Mouse (Mus musculus): ENCODE measurements around the gene Tada2b. TPM values are rescaled to one million over a fixed set of nuclear protein-coding genes. Genes with fewer than 3 reads are reported as not detected.

Gene Tada2b
- polyA plus RNA-seq, 1 experiment from 2014 or later = 2.7 TPM

DNA sequence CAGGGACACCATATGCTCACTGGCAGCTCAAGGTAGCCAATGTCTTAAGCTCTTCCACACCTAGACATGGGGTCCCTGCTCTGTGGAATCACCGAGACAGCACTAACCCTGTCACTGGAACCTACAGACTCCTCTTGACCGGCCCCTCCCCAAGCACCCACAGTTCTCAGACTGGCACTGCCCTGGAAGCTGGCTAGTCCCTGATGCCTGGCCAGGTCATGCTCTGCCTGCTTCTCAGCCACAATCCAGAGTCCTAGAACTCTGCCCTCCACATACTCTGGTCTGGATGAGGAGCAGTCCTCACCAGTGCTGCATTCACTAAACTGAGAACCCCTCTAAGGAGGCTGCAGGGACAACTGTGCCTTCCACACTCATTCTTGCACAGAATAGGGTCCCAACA is 26.9 kb upstream of the Tada2b start:
- no peaks in the 10 kb centered on the region for H3K27me3 ChIP-seq
- no peaks in the 10 kb centered on the region for H3K9me3 ChIP-seq
- H3K4me2 ChIP-seq (replicated peaks) = no peak overlapping the region
- H3K4me3 ChIP-seq = no peak overlapping the region
- H3K36me3 ChIP-seq = peaks cover 70% of the 10 kb centered on the region
- no peak overlapping the region for H3K9ac ChIP-seq (replicated peaks)
- no peaks in the 10 kb centered on the region for H3K4me1 ChIP-seq
- WGBS = 100% methylated on average over 2 of the region's 2 CpGs
- ATAC-seq (ENCODE audit: low FRiP score, low read depth) = no peak
- no peak overlapping the region for H3K27ac ChIP-seq (replicated peaks)

DNA sequence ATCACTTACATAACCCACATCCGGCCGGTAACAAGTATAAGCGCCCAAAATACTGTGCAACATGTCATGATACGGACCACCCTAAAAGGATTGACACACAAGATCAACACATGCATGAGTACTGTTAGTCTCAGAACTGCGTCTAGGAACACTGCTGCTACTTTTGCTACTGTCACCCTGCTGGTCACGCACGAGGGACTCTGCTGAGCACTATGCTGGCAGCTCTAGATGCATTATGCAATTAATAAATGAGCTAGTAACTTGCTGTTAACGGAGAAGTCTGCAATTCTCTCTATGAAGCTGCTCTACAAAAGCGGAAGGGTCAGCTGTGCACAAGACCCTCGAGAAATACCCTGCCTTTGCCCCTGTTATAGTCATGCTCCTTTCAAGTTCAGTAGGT is 24.3 kb upstream of the Tada2b start:
- no peaks in the 10 kb centered on the region for H3K27me3 ChIP-seq
- no peak overlapping the region for H3K9ac ChIP-seq (replicated peaks)
- no peak overlapping the region for H3K27ac ChIP-seq (replicated peaks)
- H3K4me2 ChIP-seq (replicated peaks) = no peak overlapping the region
- H3K36me3 ChIP-seq = peaks cover 87% of the 10 kb centered on the region
- WGBS = 94% methylated on average over 10 of the region's 10 CpGs
- no peak for ATAC-seq (ENCODE audit: low FRiP score, low read depth)
- H3K4me1 ChIP-seq = no peaks in the 10 kb centered on the region
- H3K9me3 ChIP-seq = no peaks in the 10 kb centered on the region
- H3K4me3 ChIP-seq = no peak overlapping the region

DNA sequence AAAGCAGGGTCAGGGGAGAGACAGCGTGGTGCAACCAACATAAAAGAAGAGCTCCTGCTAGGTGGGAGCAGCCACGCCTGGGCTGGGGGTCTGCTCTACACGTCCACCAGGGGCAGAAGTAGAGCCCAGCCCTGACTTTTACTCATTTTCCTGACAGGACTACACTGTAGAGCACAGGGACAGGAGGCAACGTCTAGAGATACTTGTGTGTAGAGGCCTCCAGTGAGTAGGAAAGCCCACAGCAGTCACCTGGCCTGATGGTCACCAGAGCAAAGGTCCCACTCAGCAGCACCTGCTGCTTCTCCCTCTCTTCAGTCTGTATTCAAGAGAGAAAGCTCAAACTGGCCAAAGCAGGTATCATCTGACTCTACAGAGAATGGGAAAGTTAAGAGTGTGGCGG is 21.6 kb upstream of the Tada2b start:
- Histone ChIP-seq H3K9me3 (no peaks in the 10 kb centered on the region), H3K4me1 (no peaks in the 10 kb centered on the region), H3K9ac (replicated peaks) (no peak overlapping the region), H3K36me3 (peaks cover 81% of the 10 kb centered on the region), H3K4me2 (replicated peaks) (no peak overlapping the region), H3K4me3 (no peak overlapping the region), H3K27ac (replicated peaks) (no peak overlapping the region), H3K27me3 (no peaks in the 10 kb centered on the region)
- WGBS = 75% methylated on average over 5 of the region's 5 CpGs
- no peak for ATAC-seq (ENCODE audit: low FRiP score, low read depth)

DNA sequence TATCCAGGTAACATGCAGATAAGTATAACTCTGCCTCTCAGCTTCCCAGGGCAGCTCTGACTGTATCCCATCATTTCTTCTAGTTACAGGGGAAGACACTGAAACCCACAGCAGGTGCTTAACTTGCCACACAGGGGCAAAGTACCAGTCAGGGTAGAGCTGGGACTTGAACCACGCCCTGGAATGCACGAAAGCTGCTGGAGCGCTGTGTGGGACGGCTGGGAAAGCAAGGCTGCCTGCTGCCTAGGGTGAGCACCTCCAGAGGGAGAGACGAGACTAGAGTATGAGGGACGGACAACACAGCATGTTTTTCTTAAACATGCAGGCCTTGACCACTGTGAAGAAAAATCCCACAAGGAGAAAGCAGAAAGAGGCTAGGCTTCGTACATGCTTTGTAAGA is 21.1 kb upstream of the Tada2b start:
- ATAC-seq (ENCODE audit: low FRiP score, low read depth) = no peak
- no peaks in the 10 kb centered on the region for H3K9me3 ChIP-seq
- no peak overlapping the region for H3K4me3 ChIP-seq
- H3K27ac ChIP-seq (replicated peaks) = no peak overlapping the region
- peaks cover 82% of the 10 kb centered on the region for H3K36me3 ChIP-seq
- no peaks in the 10 kb centered on the region for H3K4me1 ChIP-seq
- 87% methylated on average over 7 of the region's 7 CpGs for WGBS
- H3K27me3 ChIP-seq = no peaks in the 10 kb centered on the region
- H3K9ac ChIP-seq (replicated peaks) = no peak overlapping the region
- no peak overlapping the region for H3K4me2 ChIP-seq (replicated peaks)

DNA sequence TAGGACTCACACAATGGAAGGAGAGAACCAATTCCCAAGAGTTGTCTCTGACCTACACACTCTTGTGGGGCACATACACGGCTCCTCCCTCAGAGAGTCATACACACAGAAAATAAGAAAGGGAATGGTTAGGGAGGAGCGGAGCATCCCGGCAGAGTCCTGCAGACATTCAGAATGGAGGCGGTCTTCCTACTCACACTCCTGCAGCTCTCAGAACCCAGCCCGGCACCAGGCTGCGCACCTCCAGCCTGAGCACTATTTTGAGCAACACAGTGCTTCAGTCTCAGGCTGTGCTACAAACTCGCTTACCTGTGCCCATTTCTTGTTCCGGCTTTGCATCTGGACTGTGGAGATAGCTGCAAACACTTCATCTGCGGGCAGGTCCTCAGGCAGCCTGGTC is 10.6 kb upstream of the Tada2b start:
- H3K9me3 ChIP-seq = no peaks in the 10 kb centered on the region
- H3K27ac ChIP-seq (replicated peaks) = no peak overlapping the region
- peaks cover 70% of the 10 kb centered on the region for H3K36me3 ChIP-seq
- no peak overlapping the region for H3K4me3 ChIP-seq
- H3K4me2 ChIP-seq (replicated peaks) = no peak overlapping the region
- no peak overlapping the region for H3K9ac ChIP-seq (replicated peaks)
- no peaks in the 10 kb centered on the region for H3K27me3 ChIP-seq
- no peak for ATAC-seq (ENCODE audit: low FRiP score, low read depth)
- H3K4me1 ChIP-seq = no peaks in the 10 kb centered on the region
- WGBS = 95% methylated on average over 9 of the region's 9 CpGs

DNA sequence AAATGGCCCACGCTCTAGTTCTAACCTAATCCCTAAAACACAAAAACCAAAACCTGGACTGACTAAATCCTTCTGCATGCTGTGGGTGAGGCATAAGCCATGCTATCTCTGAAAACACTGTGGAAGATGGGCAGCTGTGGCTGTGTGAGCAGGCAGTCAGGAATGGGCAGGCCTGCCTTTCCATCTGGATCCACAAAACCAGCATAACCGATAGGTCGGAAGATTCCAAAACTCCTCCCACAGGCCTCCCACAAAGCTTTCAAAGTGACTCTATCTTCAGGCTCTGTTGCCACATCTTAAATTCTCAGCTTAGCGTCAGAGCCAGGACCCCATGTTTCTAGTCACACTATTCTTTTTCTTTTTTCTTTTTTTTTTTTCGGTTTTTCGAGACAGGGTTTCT is 9.8 kb upstream of the Tada2b start:
- whole genome bisulfite sequencing = 88% methylated on average over 6 of the region's 6 CpGs
- Histone ChIP-seq H3K27me3 (no peaks in the 10 kb centered on the region), H3K36me3 (peaks cover 66% of the 10 kb centered on the region), H3K9me3 (no peaks in the 10 kb centered on the region), H3K4me3 (no peak overlapping the region), H3K27ac (replicated peaks) (no peak overlapping the region), H3K9ac (replicated peaks) (no peak overlapping the region), H3K4me2 (replicated peaks) (no peak overlapping the region), H3K4me1 (no peaks in the 10 kb centered on the region)
- ATAC-seq (ENCODE audit: low FRiP score, low read depth) = no peak

DNA sequence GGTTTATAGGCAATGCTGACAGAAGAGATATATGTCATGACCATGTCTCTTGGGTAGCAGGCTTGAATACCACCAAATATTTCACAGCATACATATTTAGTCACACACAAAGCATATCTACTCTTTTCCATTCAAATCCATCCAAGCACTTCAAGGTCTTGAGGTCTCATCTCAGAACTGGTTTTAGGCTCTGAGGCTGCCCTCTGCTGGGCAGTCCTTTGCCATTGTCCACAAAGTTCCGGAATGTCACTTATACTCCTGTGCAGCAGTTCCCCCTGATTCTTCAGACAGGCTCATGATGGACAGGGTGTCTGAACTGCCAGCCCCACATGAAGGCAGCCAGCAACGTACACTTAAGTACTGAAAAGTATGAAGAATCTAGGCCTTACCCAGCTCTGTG is 5.1 kb upstream of the Tada2b start:
- Histone ChIP-seq H3K36me3 (peaks cover 33% of the 10 kb centered on the region), H3K27me3 (peaks cover 9% of the 10 kb centered on the region), H3K9me3 (peaks cover 4% of the 10 kb centered on the region; the same call in 1 of the 2 replicates), H3K4me3 (no peak overlapping the region), H3K4me1 (peaks cover 9% of the 10 kb centered on the region), H3K4me2 (replicated peaks) (no peak overlapping the region), H3K27ac (replicated peaks) (no peak overlapping the region), H3K9ac (replicated peaks) (no peak overlapping the region)
- 53% methylated on average over 2 of the region's 2 CpGs for WGBS
- no peak for ATAC-seq (ENCODE audit: low FRiP score, low read depth)

DNA sequence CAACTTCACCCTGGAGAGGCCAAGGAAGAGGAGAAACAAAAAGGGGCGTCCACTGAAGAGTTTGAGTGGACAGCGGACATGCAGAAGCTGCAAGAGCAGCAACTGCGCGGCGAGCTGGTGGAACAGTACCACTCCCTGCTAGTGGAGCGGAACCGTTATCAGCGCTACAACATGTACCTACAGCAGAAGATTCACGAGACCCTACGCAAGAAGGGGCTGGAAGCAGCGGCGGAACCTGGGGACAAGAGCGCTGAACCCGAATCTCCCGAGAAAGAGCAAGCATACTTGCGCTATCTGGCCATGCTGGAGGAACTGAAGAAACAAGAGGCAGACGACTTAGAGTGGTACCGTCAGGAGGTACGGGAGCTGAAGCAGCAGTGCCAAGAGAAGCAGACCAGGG is 1.2 kb upstream of the Tada2b start:
- peaks cover 9% of the 10 kb centered on the region for H3K27me3 ChIP-seq
- 0 out of 2 replicates have a peak, but pooled peaks cover 7% of the 10 kb centered on the region for H3K36me3 ChIP-seq
- ATAC-seq (ENCODE audit: low FRiP score, low read depth) = no peak
- peaks cover 40% of the 10 kb centered on the region for H3K4me1 ChIP-seq
- peaks cover 4% of the 10 kb centered on the region; the same call in 1 of the 2 replicates for H3K9me3 ChIP-seq
- H3K27ac ChIP-seq (replicated peaks) = no peak overlapping the region
- H3K4me2 ChIP-seq (replicated peaks) = peak overlapping the region; percentile 84
- peak overlapping the region; percentile 91 for H3K4me3 ChIP-seq
- H3K9ac ChIP-seq (replicated peaks) = peak overlapping the region; percentile 64
- 49% methylated on average over 19 of the region's 19 CpGs for WGBS

DNA sequence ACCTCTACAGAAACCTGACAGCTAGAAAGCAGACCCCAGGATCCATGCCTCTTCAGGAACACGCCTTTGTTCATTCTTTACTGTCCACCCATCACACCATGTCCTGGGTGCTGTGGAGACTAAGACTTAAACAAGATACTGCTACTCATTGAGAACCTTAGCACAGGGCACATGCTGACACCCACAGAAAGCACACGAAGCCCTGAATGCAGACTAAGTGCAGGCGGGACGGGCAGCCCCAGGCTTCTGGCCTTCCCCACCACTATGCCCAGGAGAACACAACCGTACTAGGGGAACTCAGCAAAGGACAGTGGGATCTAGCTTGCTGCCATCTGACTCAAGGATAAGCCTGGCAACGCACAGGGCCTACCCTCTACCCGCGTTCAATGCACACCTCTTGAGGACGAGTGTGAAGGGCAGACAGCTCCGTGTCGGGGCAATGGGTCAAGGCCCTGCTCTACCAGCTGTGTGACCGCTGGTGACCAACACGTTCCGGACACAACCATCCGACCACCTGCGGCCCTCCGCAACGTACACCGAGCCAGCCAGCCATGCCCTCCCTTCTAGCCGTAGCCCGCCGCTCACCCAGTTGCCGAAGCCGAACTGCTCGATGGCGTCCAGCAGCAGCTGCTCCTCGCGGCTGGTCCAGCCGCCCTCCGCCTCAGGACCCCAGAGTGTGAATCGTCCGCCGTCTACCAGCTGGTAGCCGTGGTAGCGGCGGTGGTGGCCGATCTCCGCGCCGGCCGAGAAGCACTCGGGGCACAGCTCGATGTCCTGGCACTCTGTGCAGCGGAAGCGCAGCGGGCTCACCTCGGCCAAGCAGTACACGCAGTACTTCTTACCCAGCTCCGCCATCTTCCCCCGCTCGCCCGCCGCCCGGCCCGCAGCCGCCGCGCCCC is 633 bp downstream of the Tada2b start:
- Histone ChIP-seq H3K9me3 (peaks cover 4% of the 10 kb centered on the region; the same call in 1 of the 2 replicates), H3K27me3 (peaks cover 9% of the 10 kb centered on the region), H3K36me3 (0 out of 2 replicates have a peak, but pooled peaks cover 7% of the 10 kb centered on the region), H3K9ac (replicated peaks) (peak overlapping the region; percentile 95), H3K4me1 (peaks cover 46% of the 10 kb centered on the region), H3K4me2 (replicated peaks) (peak overlapping the region; percentile 93), H3K4me3 (peak overlapping the region; percentile 91), H3K27ac (replicated peaks) (peak overlapping the region; percentile 85)
- ATAC-seq (ENCODE audit: low FRiP score, low read depth) = peak; percentile 39
- WGBS = 2% methylated on average over 55 of the region's 58 CpGs

DNA sequence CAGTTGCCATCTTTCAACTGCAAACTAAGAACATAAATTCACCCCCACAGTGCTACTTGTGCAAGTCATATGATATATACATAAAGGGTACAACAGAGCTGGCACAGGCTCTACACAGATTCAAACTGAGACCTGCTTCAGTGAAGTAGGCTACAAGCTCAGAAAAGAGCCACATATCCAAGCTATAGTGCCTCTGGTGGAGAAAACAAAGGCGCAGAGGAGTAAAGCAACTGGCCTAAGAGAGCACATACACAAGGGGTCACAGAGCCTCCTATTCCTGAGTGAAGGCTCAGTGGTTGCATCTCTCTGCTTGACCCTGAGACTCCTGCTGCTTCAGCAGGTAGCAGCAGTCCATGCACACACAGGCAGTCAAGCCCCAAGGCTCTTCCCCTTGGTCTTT is 3.0 kb downstream of the Tada2b start:
- H3K36me3 ChIP-seq = peaks cover 12% of the 10 kb centered on the region
- 87% methylated on average over 1 of the region's 1 CpGs for WGBS
- H3K27me3 ChIP-seq = peaks cover 9% of the 10 kb centered on the region
- peaks cover 4% of the 10 kb centered on the region; the same call in 1 of the 2 replicates for H3K9me3 ChIP-seq
- ATAC-seq (ENCODE audit: low FRiP score, low read depth) = no peak
- no peak overlapping the region for H3K27ac ChIP-seq (replicated peaks)
- no peak overlapping the region for H3K4me2 ChIP-seq (replicated peaks)
- no peak overlapping the region for H3K9ac ChIP-seq (replicated peaks)
- H3K4me1 ChIP-seq = peaks cover 46% of the 10 kb centered on the region
- H3K4me3 ChIP-seq = no peak overlapping the region

DNA sequence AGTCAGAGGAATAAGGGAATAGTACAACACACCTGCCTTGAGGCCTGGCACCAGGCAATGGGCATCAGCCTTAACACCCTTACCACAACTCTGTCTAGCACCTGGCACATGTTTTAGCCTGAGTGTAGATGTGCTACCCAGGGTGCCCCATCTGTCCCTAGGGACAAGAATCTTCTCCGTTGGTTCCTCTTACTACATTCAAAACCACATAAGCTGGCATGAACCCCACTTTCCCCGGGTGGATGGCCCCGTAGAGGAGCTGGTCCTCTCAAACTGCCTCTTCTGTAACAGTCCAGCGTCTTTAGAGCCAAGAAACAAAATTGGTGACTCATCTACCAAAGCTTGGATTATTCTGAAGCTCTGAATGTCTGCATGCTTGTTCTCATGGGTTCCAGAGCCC is 3.7 kb downstream of the Tada2b start:
- H3K9ac ChIP-seq (replicated peaks) = no peak overlapping the region
- H3K4me2 ChIP-seq (replicated peaks) = no peak overlapping the region
- peaks cover 5% of the 10 kb centered on the region for H3K27me3 ChIP-seq
- peaks cover 17% of the 10 kb centered on the region for H3K36me3 ChIP-seq
- 93% methylated on average over 4 of the region's 4 CpGs for WGBS
- H3K27ac ChIP-seq (replicated peaks) = no peak overlapping the region
- ATAC-seq (ENCODE audit: low FRiP score, low read depth) = no peak
- H3K4me1 ChIP-seq = peaks cover 45% of the 10 kb centered on the region
- no peak overlapping the region for H3K4me3 ChIP-seq
- peaks cover under 1% of the 10 kb centered on the region; the same call in 1 of the 2 replicates for H3K9me3 ChIP-seq

DNA sequence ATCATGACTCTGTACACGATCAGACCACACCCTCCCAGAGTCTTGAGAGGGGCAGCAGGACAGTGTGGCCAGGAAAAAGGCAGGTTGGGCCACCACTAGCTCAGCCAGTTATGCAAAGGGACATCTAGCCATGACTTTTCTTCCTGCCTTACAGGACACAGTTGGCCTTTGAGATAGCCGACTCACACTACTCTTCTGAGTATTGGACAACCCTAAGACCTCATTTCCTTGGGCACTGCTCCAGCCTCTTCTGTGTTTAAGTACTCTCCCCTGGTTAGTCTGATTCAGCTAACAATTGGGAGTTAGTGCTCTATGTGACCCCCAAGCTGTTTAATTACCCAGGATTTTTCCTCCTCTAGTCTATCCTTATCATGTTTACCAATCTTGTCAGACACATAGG is 4.3 kb downstream of the Tada2b start:
- Histone ChIP-seq H3K27ac (replicated peaks) (no peak overlapping the region), H3K27me3 (no peaks in the 10 kb centered on the region), H3K9ac (replicated peaks) (no peak overlapping the region), H3K4me1 (peaks cover 38% of the 10 kb centered on the region), H3K9me3 (no peaks in the 10 kb centered on the region), H3K36me3 (peaks cover 21% of the 10 kb centered on the region), H3K4me2 (replicated peaks) (no peak overlapping the region), H3K4me3 (no peak overlapping the region)
- WGBS = 75% methylated on average over 2 of the region's 2 CpGs
- no peak for ATAC-seq (ENCODE audit: low FRiP score, low read depth)

Data from midbrain, embryonic 12.5 days (tissue).